Mouse (Mus musculus) urinary bladder, postnatal 36 days (tissue): Measurements from ENCODE around the gene Satb2.

ENCODE experiments used
- DNase-seq, 2 experiments: peaks; one replicate each; pipeline ENCODE4 v3.0.0; 2022; ENCODE audit warnings: low spot score in 2 of 2, mixed read lengths in 1 of 2

Satb2 gene

DNA sequence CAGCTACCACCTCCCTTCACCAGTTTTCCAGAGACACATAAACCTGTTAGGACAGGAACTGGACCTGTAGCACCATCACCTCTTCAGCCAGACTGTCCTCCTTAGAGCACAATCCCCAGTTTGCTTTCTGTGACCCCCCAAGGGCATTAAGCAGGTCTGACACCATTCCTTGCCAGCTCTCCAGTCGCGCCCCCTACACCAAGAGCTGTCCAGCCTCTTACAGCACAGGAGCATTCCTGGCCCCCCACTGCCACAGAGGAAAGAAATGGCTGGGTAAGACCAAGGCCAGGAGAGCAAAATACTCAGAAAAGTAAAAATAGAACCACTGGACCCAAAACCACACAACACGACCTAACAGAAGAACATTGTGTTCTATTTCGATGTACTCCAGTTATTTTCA is 48.4 kb downstream of the Satb2 start:
- DNase-seq = no peak

DNA sequence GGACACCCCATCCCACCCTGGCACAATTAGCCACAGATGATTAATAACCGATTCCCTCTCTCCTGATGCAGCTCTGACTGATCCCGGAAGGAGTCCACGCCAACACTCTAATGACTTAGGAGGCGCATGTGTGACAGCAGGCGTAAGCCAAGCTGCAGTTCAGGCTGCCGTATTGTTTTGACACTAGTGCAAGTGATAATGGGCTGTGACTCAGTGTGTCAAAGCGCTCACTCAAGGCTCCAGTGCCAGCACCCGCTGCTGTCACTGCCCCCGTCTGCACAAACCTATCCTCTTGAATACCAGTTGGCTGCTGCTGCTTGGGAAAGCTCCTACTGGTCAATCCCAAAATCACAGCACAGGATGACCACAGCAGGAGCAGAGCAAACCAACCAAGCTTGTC is 49.7 kb downstream of the Satb2 start:
- no peak for DNase-seq

GRCm38 (mm10) chr1:56920472-56920871 is 58.0 kb downstream of the Satb2 start:
- no peak for DNase-seq

DNA sequence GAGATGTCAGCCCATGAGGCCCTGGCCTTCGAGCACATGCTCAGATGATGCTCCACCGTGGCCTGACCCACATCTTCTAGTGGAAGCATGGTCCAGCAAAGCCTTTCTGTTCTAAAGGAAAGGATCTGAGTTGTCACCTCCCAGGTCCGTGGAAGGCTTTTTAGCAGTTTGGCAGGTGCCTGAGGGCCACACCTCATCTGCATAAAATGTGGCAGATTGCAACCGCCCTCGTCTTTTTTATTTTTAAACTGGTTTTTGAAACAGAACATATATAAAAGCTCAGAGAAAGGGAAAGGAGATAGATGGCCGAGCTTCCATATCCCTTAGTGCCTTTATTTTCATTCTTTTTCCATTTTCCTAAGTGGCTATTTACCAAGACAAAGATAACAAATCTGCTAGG is 64.2 kb downstream of the Satb2 start:
- DNase-seq = no peak

- no peak for DNase-seq
These were observed 77.7 kb downstream of the Satb2 start for GRCm38 (mm10) chr1:56900706-56901287.

- DNase-seq = no peak
These were observed 78.3 kb downstream of the Satb2 start for GRCm38 (mm10) chr1:56900187-56900586.

DNA sequence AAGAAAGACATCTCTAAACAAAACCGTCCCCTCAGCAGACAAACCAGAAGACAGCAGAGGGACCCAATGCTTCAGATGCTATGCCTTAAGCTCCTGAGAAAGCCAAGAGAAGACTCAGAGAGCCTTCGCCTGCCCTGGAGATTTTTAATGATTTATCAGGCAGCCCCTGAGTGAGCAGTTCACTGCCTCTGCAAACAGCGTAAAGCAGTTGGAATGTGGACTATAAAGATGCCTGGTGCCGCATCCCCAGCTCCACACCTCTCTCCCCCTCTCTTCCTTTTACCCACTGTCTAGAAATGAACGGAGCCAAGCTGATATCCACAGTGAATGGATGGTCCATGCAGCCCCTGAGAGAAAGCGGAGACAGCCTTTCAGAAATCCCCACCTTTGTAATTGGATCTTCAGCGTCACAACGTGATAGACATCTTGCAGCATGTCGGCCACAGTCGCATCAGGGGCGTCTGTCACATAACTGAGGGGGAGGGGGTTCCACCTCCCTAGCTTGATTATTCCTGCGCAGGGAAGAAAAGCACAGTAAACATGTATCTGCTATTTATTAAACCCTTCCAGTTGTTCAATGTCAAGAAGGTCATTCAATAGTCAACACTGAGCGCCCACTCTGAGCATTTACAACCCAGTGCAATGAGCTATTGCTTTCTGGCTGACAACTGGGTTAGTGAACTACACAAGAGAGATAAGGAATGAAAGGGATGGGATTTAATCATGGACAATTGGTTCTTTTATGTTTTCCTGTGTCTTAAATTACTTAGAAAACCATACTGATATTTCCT is 79.6 kb downstream of the Satb2 start:
- no peak for DNase-seq

- DNase-seq = no peak
These were observed 80.8 kb downstream of the Satb2 start for GRCm38 (mm10) chr1:56897492-56898180.

GRCm38 (mm10) chr1:56896670-56897069 is 81.8 kb downstream of the Satb2 start:
- DNase-seq = no peak

- no peak for DNase-seq
These were observed 85.7 kb downstream of the Satb2 start for GRCm38 (mm10) chr1:56892766-56893165.

DNA sequence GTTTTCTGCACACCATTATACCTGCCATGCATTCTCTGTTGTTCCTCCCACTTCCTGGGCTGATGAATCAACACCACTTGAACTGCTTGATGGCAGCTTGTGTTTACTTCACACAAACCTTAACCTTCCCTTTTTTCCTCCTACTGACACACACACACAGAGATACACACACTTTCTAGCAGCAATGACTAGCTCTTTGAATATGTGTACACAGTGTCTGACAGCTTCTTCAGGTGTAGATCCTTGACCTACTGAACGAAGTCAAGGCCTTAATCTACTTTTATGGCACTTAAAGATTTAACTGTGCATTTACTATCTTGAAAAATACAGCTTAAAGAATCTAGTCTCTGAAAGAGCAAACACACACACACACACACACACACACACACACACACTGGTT is 89.5 kb downstream of the Satb2 start:
- no peak for DNase-seq

- DNase-seq = no peak
These were observed 90.9 kb downstream of the Satb2 start for GRCm38 (mm10) chr1:56887524-56887923.

GRCm38 (mm10) chr1:56871485-56871884 is 107.0 kb downstream of the Satb2 start:
- DNase-seq = no peak

- no peak for DNase-seq
These were observed 113.2 kb downstream of the Satb2 start for GRCm38 (mm10) chr1:56865246-56865645.

- no peak for DNase-seq
These were observed 115.7 kb downstream of the Satb2 start for GRCm38 (mm10) chr1:56862799-56863198.

DNA sequence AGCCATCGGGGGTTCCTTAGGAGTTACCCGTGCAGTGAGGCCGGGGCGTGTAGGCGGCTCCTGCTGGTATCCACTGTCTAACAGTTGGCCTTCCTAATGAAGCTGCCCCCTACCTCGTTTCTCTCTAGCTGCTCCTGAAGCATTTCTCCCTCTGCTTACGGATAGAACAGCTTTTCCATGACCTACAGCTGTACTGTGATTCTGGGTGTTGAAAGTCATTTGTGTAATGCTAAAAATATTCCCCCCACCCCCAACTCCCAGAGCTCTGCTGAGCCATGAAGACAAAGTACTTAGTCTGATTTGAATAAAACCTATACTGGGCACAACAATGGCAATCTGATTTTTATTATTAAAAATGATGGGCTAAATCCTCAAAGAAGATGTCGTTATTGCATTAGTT is 121.2 kb downstream of the Satb2 start:
- no peak for DNase-seq

GRCm38 (mm10) chr1:56850446-56850845 is 128.0 kb downstream of the Satb2 start:
- no peak for DNase-seq

DNA sequence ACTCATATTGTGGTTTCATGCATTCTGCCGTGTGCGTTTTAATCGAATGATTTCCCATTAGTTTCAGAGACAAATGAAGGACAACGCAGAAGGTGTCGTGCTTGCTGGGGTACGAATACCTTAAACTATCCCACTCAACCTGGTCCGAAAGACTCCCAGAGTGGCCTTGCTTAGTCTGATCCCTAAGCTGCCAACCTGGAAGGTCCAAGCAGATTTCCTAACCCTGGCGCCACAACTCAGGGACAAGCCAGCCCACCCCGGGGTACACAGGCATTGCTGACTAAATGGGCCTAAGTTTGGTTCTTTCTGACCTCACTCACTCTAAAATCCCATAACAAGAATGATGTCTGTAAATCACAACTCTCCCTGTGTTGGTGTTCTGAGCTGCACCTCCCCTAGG is 132.1 kb downstream of the Satb2 start:
- no peak for DNase-seq

GRCm38 (mm10) chr1:56845523-56846118 is 132.8 kb downstream of the Satb2 start:
- no peak for DNase-seq

GRCm38 (mm10) chr1:56844551-56845330 is 133.7 kb downstream of the Satb2 start:
- no peak for DNase-seq

DNA sequence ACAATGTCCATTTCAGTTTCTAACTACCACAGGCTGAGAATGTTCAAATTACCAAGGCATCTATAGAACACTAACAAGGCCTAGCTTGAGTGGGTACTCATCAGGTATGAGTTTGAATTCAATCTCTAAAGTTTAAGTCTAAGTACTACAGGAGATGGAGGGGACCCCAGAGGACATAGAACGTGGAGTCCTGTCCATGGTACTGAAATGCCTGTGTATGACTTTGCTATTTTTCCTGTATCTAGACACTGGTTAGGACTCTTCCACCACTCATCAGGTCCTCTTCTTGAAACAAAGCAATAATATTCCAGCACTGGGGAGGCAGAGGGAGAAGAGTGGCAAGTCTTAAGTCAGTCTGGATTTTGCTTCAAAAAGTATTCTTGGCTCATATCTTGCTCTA is 139.5 kb downstream of the Satb2 start:
- DNase-seq = no peak
